Mouse (Mus musculus) hindbrain, embryonic 10.5 days (tissue): ENCODE data around the gene Arrdc5. TPM values are rescaled to one million over a fixed set of nuclear protein-coding genes. Genes with fewer than 3 reads are reported as not detected.

ENCODE experiments used
- DNase-seq: peaks from one replicate; pipeline ENCODE4 v3.0.0-alpha.2; 2017; ENCODE audit warnings: low spot score
- H3K27ac ChIP-seq: fragments of 300-500 bp; sonication (generic); 2 replicates; pipeline ENCODE4 v1.5.1; 2016; ENCODE audit warnings: mild to moderate bottlenecking, moderate library complexity
- H3K27me3 ChIP-seq: fragments of 300-500 bp; sonication (generic); 2 replicates; pipeline ENCODE4 v1.6.1; 2016; ENCODE audit warnings: mild to moderate bottlenecking; ENCODE audit not compliant: poor library complexity, insufficient read depth, severe bottlenecking
- H3K36me3 ChIP-seq: fragments of 300-500 bp; sonication (generic); 2 replicates; pipeline ENCODE4 v1.6.1; 2016; ENCODE audit warnings: mild to moderate bottlenecking, moderate library complexity
- H3K4me1 ChIP-seq: fragments of 300-500 bp; sonication (generic); replicated peaks from 2 replicates; pipeline ENCODE4 v1.6.1; 2016; ENCODE audit warnings: mild to moderate bottlenecking
- H3K4me3 ChIP-seq: fragments of 300-500 bp; sonication (generic); 2 replicates; pipeline ENCODE4 v1.5.1; 2016; ENCODE audit warnings: mild to moderate bottlenecking, moderate library complexity
- H3K9me3 ChIP-seq: fragments of 300-500 bp; sonication (generic); 2 replicates; pipeline ENCODE4 v1.6.1; 2016; ENCODE audit warnings: mild to moderate bottlenecking, moderate library complexity
- WGBS: fragments of 180-500 bp; shearing (Covaris S2); methylation state at CpG from one replicate; pipeline ENCODE4 v1.1.7; 2016; 5-methylcytosine and 5-hydroxymethylcytosine counted together
- polyA plus RNA-seq: library from polyadenylated mRNA; unstranded; fragments of >200 nt; fragmentation: Nextera tagmentation; extraction: Ambion mirVana; gene quantifications from 2 replicates; pipeline ENCODE4 v1.2.1, GENCODE M21; 2016

Arrdc5 gene
- polyA plus RNA-seq, 1 experiment from 2014 or later = not detected

GRCm38 (mm10) chr17:56255863-56256238 lies 44.2 kb downstream of the Arrdc5 start:
- Histone ChIP-seq H3K36me3 (peaks cover 32% of the 10 kb centered on the region), H3K27ac (peak overlapping the region; percentile 86), H3K4me1 (peaks cover 44% of the 10 kb centered on the region), H3K9me3 (no peaks in the 10 kb centered on the region), H3K27me3 (no peaks in the 10 kb centered on the region), H3K4me3 (peak overlapping the region; percentile 74)
- DNase-seq = peak; percentile 98
- WGBS = under 1% methylated on average over 32 of the region's 32 CpGs

GRCm38 (mm10) chr17:56255429-56255828 lies 44.7 kb downstream of the Arrdc5 start:
- Histone ChIP-seq H3K4me3 (peak overlapping the region; percentile 74), H3K27ac (peak overlapping the region; percentile 86; the same call in 1 of the 2 replicates), H3K9me3 (no peaks in the 10 kb centered on the region), H3K27me3 (no peaks in the 10 kb centered on the region), H3K36me3 (peaks cover 28% of the 10 kb centered on the region), H3K4me1 (peaks cover 48% of the 10 kb centered on the region)
- 19% methylated on average over 9 of the region's 9 CpGs for WGBS
- DNase-seq = no peak

GRCm38 (mm10) chr17:56254695-56255094 lies 45.4 kb downstream of the Arrdc5 start:
- no peak overlapping the region for H3K27ac ChIP-seq
- H3K36me3 ChIP-seq = peaks cover 20% of the 10 kb centered on the region
- no peak for DNase-seq

GRCm38 (mm10) chr17:56251136-56251829 lies 48.8 kb downstream of the Arrdc5 start:
- Histone ChIP-seq H3K36me3 (no peaks in the 10 kb centered on the region), H3K9me3 (no peaks in the 10 kb centered on the region), H3K27me3 (0 out of 2 replicates have a peak, but pooled peaks cover 3% of the 10 kb centered on the region), H3K4me1 (peaks cover 16% of the 10 kb centered on the region), H3K4me3 (0 out of 2 replicates have a peak overlapping the region, but pooled peaks have one; percentile 18), H3K27ac (0 out of 2 replicates have a peak overlapping the region, but pooled peaks have one; percentile 35)
- WGBS = 28% methylated on average over 6 of the region's 6 CpGs
- peak; percentile 68 for DNase-seq

More at GRCm38 (mm10) chr17:56254695-56255094, 45.4 kb downstream of the Arrdc5 start:
- no peaks in the 10 kb centered on the region for H3K9me3 ChIP-seq
- H3K27me3 ChIP-seq = no peaks in the 10 kb centered on the region
- 84% methylated on average over 4 of the region's 4 CpGs for WGBS
- H3K4me1 ChIP-seq = peaks cover 43% of the 10 kb centered on the region
- no peak overlapping the region for H3K4me3 ChIP-seq

- H3K9me3 ChIP-seq = no peaks in the 10 kb centered on the region
- WGBS = 72% methylated on average over 7 of the region's 7 CpGs
- no peak overlapping the region for H3K4me3 ChIP-seq
- no peak overlapping the region for H3K27ac ChIP-seq
- H3K27me3 ChIP-seq = peaks cover 21% of the 10 kb centered on the region
- DNase-seq = no peak
- peaks cover 10% of the 10 kb centered on the region for H3K4me1 ChIP-seq
- H3K36me3 ChIP-seq = no peaks in the 10 kb centered on the region
Observed at GRCm38 (mm10) chr17:56245608-56246007, 54.5 kb downstream of the Arrdc5 start.

Other genes with a start within 250 kb of the Arrdc5 start
- 38.7 and 52.7 TPM in 2 replicates for gene Ubxn6, start 225.3 kb downstream of the Arrdc5 start, polyA plus RNA-seq
- gene Hdgfl2, start 220.7 kb downstream of the Arrdc5 start, polyA plus RNA-seq = 186 and 190 TPM in 2 replicates
- 0.04 and 0.06 TPM in 2 replicates for gene Plin4, start 190.5 kb downstream of the Arrdc5 start, polyA plus RNA-seq
- 0.39 and 0.42 TPM in 2 replicates for gene Plin5, start 182.7 kb downstream of the Arrdc5 start, polyA plus RNA-seq
- not detected in 2 replicates for gene Lrg1, start 178.3 kb downstream of the Arrdc5 start, polyA plus RNA-seq
- 2.3 and 3.8 TPM in 2 replicates for gene Sema6b, start 159.9 kb downstream of the Arrdc5 start, polyA plus RNA-seq
- gene Tnfaip8l1, start 137.8 kb downstream of the Arrdc5 start, polyA plus RNA-seq = 10.4 and 11.8 TPM in 2 replicates
- gene Mydgf, start 116.4 kb downstream of the Arrdc5 start, polyA plus RNA-seq = 70.5 and 80.6 TPM in 2 replicates
- 43.0 and 52.3 TPM in 2 replicates for gene Dpp9, start 81.4 kb downstream of the Arrdc5 start, polyA plus RNA-seq
- gene Fem1a, start 43.5 kb downstream of the Arrdc5 start, polyA plus RNA-seq = 13.3 and 15.5 TPM in 2 replicates
- 2.4 and 2.6 TPM in 2 replicates for gene Ticam1, start 23.5 kb downstream of the Arrdc5 start, polyA plus RNA-seq
- 50.9 and 61.6 TPM in 2 replicates for gene Plin3, start 7.4 kb downstream of the Arrdc5 start, polyA plus RNA-seq
- 196 and 300 TPM in 2 replicates for gene Uhrf1, start 3.0 kb upstream of the Arrdc5 start, polyA plus RNA-seq
- 51.5 and 65.8 TPM in 2 replicates for gene Kdm4b, start 25.8 kb upstream of the Arrdc5 start, polyA plus RNA-seq
- gene Ptprs, start 176.2 kb upstream of the Arrdc5 start, polyA plus RNA-seq = 109 and 172 TPM in 2 replicates
- gene Znrf4, start 212.1 kb upstream of the Arrdc5 start, polyA plus RNA-seq = not detected in 2 replicates